Mouse (Mus musculus) hindbrain, postnatal 0 days (tissue): ENCODE results near the gene RPS10-NUDT3. TPM values are rescaled to one million over a fixed set of nuclear protein-coding genes. Genes with fewer than 3 reads are reported as not detected.

Experiments used
- ATAC-seq: fragments of 200-750 bp; cut with Nextera tagmentation; 2 replicates; pipeline ENCODE4 v1.8.0; 2017; ENCODE audit warnings: mild to moderate bottlenecking, moderate TSS enrichment, moderate library complexity
- DNase-seq: peaks from one replicate; pipeline ENCODE4 v3.0.0-alpha.2; 2015; ENCODE audit warnings: low spot score
- H3K27ac ChIP-seq: fragments of 300-500 bp; sonication (generic); 2 replicates; pipeline ENCODE4 v1.5.1; 2014; ENCODE audit warnings: mild to moderate bottlenecking
- H3K27me3 ChIP-seq: fragments of 300-500 bp; sonication (generic); 2 replicates; pipeline ENCODE4 v1.6.1; 2014; ENCODE audit warnings: low read length, mixed read lengths; ENCODE audit not compliant: insufficient read depth
- H3K36me3 ChIP-seq: fragments of 300-500 bp; sonication (generic); 2 replicates; pipeline ENCODE4 v1.6.1; 2014; ENCODE audit warnings: low read length, mixed read lengths; ENCODE audit not compliant: insufficient read depth
- H3K4me1 ChIP-seq: fragments of 300-500 bp; sonication (generic); 2 replicates; pipeline ENCODE4 v1.6.1; 2014; ENCODE audit warnings: antibody characterized with exemption, low read length, mixed read lengths; ENCODE audit not compliant: insufficient read depth
- H3K4me2 ChIP-seq: fragments of 300-500 bp; sonication (generic); 2 replicates; pipeline ENCODE4 v1.6.1; 2014; ENCODE audit warnings: low read depth, mild to moderate bottlenecking, low read length, moderate library complexity, mixed read lengths
- H3K4me3 ChIP-seq: fragments of 300-500 bp; sonication (generic); 2 replicates; pipeline ENCODE4 v1.5.1; 2014; ENCODE audit warnings: low read length
- H3K9ac ChIP-seq: fragments of 300-500 bp; sonication (generic); replicated peaks from 2 replicates; pipeline ENCODE4 v1.6.1; 2014; ENCODE audit warnings: mild to moderate bottlenecking, low read length, moderate library complexity, mixed read lengths
- H3K9me3 ChIP-seq: fragments of 300-500 bp; sonication (generic); 2 replicates; pipeline ENCODE4 v1.6.1; 2016; ENCODE audit warnings: low read length, mixed read lengths
- CTCF ChIP-seq: IDR thresholded peaks from 2 replicates; pipeline ENCODE4 v1.5.1; 2016; ENCODE audit warnings: antibody characterized with exemption, control low read depth, low read depth
- WGBS: fragments of 180-500 bp; shearing (Covaris S2); extraction: QIAGEN DNeasy Blood & Tissue Kit; methylation state at CpG from one replicate; pipeline ENCODE4 v1.1.7; 2014; 5-methylcytosine and 5-hydroxymethylcytosine counted together
- polyA plus RNA-seq: library from polyadenylated mRNA; unstranded; fragments of >200 nt; fragmentation: Nextera tagmentation; extraction: Ambion mirVana; gene quantifications from 2 replicates; pipeline ENCODE4 v1.2.1, GENCODE M21; 2015
- total RNA-seq: library from RNA; depleted of rRNA; stranded (reverse); fragments of >200 nt; gene quantifications from 2 replicates; pipeline ENCODE4 v1.2.3, GENCODE M21; 2014; rRNA removed

Gene RPS10-NUDT3
- total and polyA plus RNA-seq, 2 experiments from 2014 or later = not detected

- Histone ChIP-seq H3K9ac (no peak overlapping the region), H3K27ac (no peak overlapping the region), H3K9me3 (no peaks in the 10 kb centered on the region), H3K27me3 (no peaks in the 10 kb centered on the region), H3K4me1 (0 out of 2 replicates have a peak, but pooled peaks cover 9% of the 10 kb centered on the region), H3K36me3 (no peaks in the 10 kb centered on the region), H3K4me3 (no peak overlapping the region), H3K4me2 (no peak overlapping the region)
- ATAC-seq = no peak
- 55% methylated on average over 12 of the region's 12 CpGs for WGBS
- DNase-seq = no peak
- no peak for TF ChIP-seq CTCF
Observed at GRCm38 (mm10) chr17:27545991-27546390, 89.0 kb downstream of the RPS10-NUDT3 start.

- no peaks in the 10 kb centered on the region for H3K27me3 ChIP-seq
- no peak overlapping the region for H3K4me2 ChIP-seq
- no peaks in the 10 kb centered on the region for H3K9me3 ChIP-seq
- TF ChIP-seq CTCF = no peak
- no peak overlapping the region for H3K4me3 ChIP-seq
- DNase-seq = no peak
- 0 out of 2 replicates have a peak, but pooled peaks cover 9% of the 10 kb centered on the region for H3K4me1 ChIP-seq
- no peak overlapping the region for H3K9ac ChIP-seq
- no peaks in the 10 kb centered on the region for H3K36me3 ChIP-seq
- no peak overlapping the region for H3K27ac ChIP-seq
- 69% methylated on average over 11 of the region's 11 CpGs for WGBS
- no peak for ATAC-seq
Observed at GRCm38 (mm10) chr17:27544551-27544950, 90.5 kb downstream of the RPS10-NUDT3 start.

GRCm38 (mm10) chr17:27541984-27542383 is 93.0 kb downstream of the RPS10-NUDT3 start:
- no peak for TF ChIP-seq CTCF
- ATAC-seq (no peak), DNase-seq (no peak)
- H3K4me3 ChIP-seq = no peak overlapping the region
- no peak overlapping the region for H3K9ac ChIP-seq
- 79% methylated on average over 3 of the region's 3 CpGs for WGBS
- H3K36me3 ChIP-seq = no peaks in the 10 kb centered on the region
- no peaks in the 10 kb centered on the region for H3K9me3 ChIP-seq
- H3K4me1 ChIP-seq = no peaks in the 10 kb centered on the region
- no peak overlapping the region for H3K27ac ChIP-seq
- H3K27me3 ChIP-seq = no peaks in the 10 kb centered on the region
- H3K4me2 ChIP-seq = no peak overlapping the region

- DNase-seq (no peak), ATAC-seq (no peak)
- TF ChIP-seq CTCF = no peak
- no peak overlapping the region for H3K27ac ChIP-seq
- H3K36me3 ChIP-seq = no peaks in the 10 kb centered on the region
- no peaks in the 10 kb centered on the region for H3K4me1 ChIP-seq
- H3K9me3 ChIP-seq = no peaks in the 10 kb centered on the region
- no peak overlapping the region for H3K9ac ChIP-seq
- H3K4me2 ChIP-seq = no peak overlapping the region
- no peaks in the 10 kb centered on the region for H3K27me3 ChIP-seq
- H3K4me3 ChIP-seq = no peak overlapping the region
- WGBS = 79% methylated on average over 2 of the region's 2 CpGs
Observed at GRCm38 (mm10) chr17:27541261-27541660, 93.8 kb downstream of the RPS10-NUDT3 start.

- Histone ChIP-seq H3K36me3 (no peaks in the 10 kb centered on the region), H3K9ac (no peak overlapping the region), H3K4me1 (no peaks in the 10 kb centered on the region), H3K9me3 (no peaks in the 10 kb centered on the region), H3K27me3 (no peaks in the 10 kb centered on the region), H3K4me3 (no peak overlapping the region), H3K4me2 (no peak overlapping the region; the same call in 1 of the 2 replicates), H3K27ac (no peak overlapping the region)
- DNase-seq (peak; percentile 93), ATAC-seq (peak; percentile 58)
- TF ChIP-seq CTCF = peak; percentile 100
- 3% methylated on average over 10 of the region's 10 CpGs for WGBS
Observed at GRCm38 (mm10) chr17:27534718-27535117, 100.3 kb downstream of the RPS10-NUDT3 start.

- WGBS = 73% methylated on average over 3 of the region's 3 CpGs
- no peaks in the 10 kb centered on the region for H3K36me3 ChIP-seq
- no peak overlapping the region for H3K4me2 ChIP-seq
- H3K27ac ChIP-seq = no peak overlapping the region
- TF ChIP-seq CTCF = peak; percentile 32
- H3K4me3 ChIP-seq = no peak overlapping the region
- H3K27me3 ChIP-seq = no peaks in the 10 kb centered on the region
- no peak for DNase-seq
- no peak overlapping the region for H3K9ac ChIP-seq
- no peak for ATAC-seq
- no peaks in the 10 kb centered on the region for H3K4me1 ChIP-seq
- no peaks in the 10 kb centered on the region for H3K9me3 ChIP-seq
Observed at GRCm38 (mm10) chr17:27533354-27533753, 101.7 kb downstream of the RPS10-NUDT3 start.

- Histone ChIP-seq H3K9me3 (no peaks in the 10 kb centered on the region), H3K36me3 (no peaks in the 10 kb centered on the region), H3K27ac (no peak overlapping the region), H3K4me3 (no peak overlapping the region), H3K27me3 (no peaks in the 10 kb centered on the region), H3K9ac (no peak overlapping the region), H3K4me1 (no peaks in the 10 kb centered on the region; the same call in 1 of the 2 replicates), H3K4me2 (no peak overlapping the region)
- no peak for TF ChIP-seq CTCF
- DNase-seq (no peak), ATAC-seq (no peak)
- 89% methylated on average over 8 of the region's 8 CpGs for WGBS
Observed at GRCm38 (mm10) chr17:27532095-27532494, 102.9 kb downstream of the RPS10-NUDT3 start.

Other genes starting within 250 kb of the RPS10-NUDT3 start
- 34.3 and 38.8 TPM in 2 replicates for gene Grm4, start 113.8 kb downstream of the RPS10-NUDT3 start, total RNA-seq
- gene Grm4, start 113.8 kb downstream of the RPS10-NUDT3 start, polyA plus RNA-seq = 8.7 and 10.1 TPM in 2 replicates
- 142 and 170 TPM in 2 replicates for gene Hmga1, start 78.7 kb downstream of the RPS10-NUDT3 start, total RNA-seq
- gene Hmga1, start 78.7 kb downstream of the RPS10-NUDT3 start, polyA plus RNA-seq = 130 and 145 TPM in 2 replicates
- 50.2 and 59.6 TPM in 2 replicates for gene AI413582, start 69.5 kb downstream of the RPS10-NUDT3 start, total RNA-seq
- 92.7 and 95.3 TPM in 2 replicates for gene AI413582, start 69.5 kb downstream of the RPS10-NUDT3 start, polyA plus RNA-seq
- 252 and 264 TPM in 2 replicates for gene Nudt3, start 11.7 kb downstream of the RPS10-NUDT3 start, total RNA-seq
- 210 and 220 TPM in 2 replicates for gene Nudt3, start 11.7 kb downstream of the RPS10-NUDT3 start, polyA plus RNA-seq
- 1,174 and 1,303 TPM in 2 replicates for gene Rps10, start 1.4 kb upstream of the RPS10-NUDT3 start, total RNA-seq
- 497 and 519 TPM in 2 replicates for gene Rps10, start 1.4 kb upstream of the RPS10-NUDT3 start, polyA plus RNA-seq
- 38.3 and 62.9 TPM in 2 replicates for gene Pacsin1, start 20.3 kb upstream of the RPS10-NUDT3 start, total RNA-seq
- 80.0 and 85.1 TPM in 2 replicates for gene Pacsin1, start 20.3 kb upstream of the RPS10-NUDT3 start, polyA plus RNA-seq
- 2.1 TPM in 2 replicates for gene Spdef, start 93.7 kb upstream of the RPS10-NUDT3 start, total RNA-seq
- 1.7 and 1.8 TPM in 2 replicates for gene Spdef, start 93.7 kb upstream of the RPS10-NUDT3 start, polyA plus RNA-seq
- 73.4 and 89.6 TPM in 2 replicates for gene D17Wsu92e, start 185.4 kb upstream of the RPS10-NUDT3 start, total RNA-seq
- gene D17Wsu92e, start 185.4 kb upstream of the RPS10-NUDT3 start, polyA plus RNA-seq = 10.3 and 10.5 TPM in 2 replicates
- 124 and 146 TPM in 2 replicates for gene Snrpc, start 202.9 kb upstream of the RPS10-NUDT3 start, total RNA-seq
- gene Snrpc, start 202.9 kb upstream of the RPS10-NUDT3 start, polyA plus RNA-seq = 235 TPM in 2 replicates
- 18.1 and 19.9 TPM in 2 replicates for gene Uhrf1bp1, start 221.2 kb upstream of the RPS10-NUDT3 start, total RNA-seq
- gene Uhrf1bp1, start 221.2 kb upstream of the RPS10-NUDT3 start, polyA plus RNA-seq = 3.4 and 3.6 TPM in 2 replicates